Mouse (Mus musculus) T-helper 1 cell (primary cell): Measurements from ENCODE around the gene Slc26a8.

Source experiments
- in situ Hi-C: fragments of 300-600 bp; cut with MboI, MseI; formaldehyde crosslinking; loops from one replicate; pipeline ENCODE4 v1.15.1; 2025; ENCODE audit warnings: high pct_unique_total_duplicates

The Slc26a8 gene

DNA sequence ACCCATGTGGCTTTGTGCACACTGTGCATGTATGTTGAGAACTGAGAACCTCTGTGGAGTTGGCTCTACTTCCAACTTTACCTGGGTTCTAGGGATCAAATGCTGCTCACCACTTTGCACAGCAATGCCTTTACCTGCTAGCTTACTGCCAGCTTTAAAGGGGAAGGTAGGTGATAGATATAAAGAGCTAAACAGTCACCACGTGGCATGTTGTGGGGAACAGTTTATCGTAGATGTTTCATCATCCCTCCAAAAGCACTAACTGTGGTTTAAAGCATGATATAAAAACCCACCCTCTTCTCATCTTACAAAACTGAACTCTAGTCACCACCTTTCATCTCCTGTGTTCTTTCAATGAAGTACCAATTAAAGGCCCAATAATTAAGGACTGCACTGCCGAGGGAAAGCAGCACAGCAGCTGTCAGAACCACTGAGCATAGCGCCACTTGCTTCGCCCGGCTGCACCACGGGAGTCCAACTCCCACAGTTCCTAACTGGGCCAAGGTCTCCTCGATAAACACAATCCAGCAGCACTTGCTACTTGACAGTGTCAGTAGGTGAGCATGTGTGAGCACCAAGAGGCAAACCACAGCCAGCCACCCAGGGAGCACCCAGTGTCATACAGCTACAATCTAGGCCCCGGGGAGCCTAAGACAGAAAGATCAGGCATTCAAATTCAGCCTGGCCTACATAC, 88.3 kb downstream of the Slc26a8 start:
- in situ Hi-C loops: no loop called here

DNA sequence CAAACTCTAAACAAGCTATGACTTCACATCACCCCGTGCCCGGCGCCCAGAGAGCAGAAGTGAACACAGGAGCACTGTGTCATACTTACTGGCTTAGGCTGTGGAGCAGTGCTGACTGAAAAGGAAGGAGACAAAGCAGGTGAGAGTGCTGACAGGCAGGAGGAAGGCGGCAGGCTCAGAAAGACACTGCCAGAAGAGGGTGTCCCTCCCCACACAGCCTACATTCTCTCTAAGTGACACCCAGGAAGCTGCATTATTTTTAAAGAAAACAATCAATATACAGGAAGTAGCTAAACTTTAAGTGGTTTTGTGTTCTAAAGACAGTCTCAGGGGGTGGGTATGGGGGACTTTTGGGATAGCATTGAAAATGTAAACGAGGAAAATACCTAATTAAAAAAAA, 89.3 kb downstream of the Slc26a8 start:
- in situ Hi-C loops: no loop called here

DNA sequence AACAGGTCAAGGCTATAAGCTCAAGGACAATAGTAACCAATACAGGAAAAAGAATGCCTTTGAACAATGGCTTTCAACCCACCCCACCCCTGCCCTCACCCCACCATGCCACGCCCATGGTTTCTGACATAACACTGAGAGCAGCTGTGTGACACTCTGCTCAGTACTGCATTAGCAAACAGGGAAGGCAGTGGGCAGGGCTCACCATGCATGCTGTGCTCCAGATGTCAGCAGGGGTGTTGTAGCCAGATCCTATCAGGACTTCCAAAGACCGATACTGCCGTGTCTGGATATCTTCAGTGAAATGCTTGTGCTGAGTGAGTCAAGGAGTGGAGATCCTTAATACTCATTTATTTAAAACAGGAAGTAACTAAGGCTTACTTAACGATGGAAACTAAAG, 96.1 kb downstream of the Slc26a8 start:
- in situ Hi-C loops: loop anchor here (5.0 kb wide), 1 partner anchor 53 kb away; no protein-coding TSS in a partner anchor

DNA sequence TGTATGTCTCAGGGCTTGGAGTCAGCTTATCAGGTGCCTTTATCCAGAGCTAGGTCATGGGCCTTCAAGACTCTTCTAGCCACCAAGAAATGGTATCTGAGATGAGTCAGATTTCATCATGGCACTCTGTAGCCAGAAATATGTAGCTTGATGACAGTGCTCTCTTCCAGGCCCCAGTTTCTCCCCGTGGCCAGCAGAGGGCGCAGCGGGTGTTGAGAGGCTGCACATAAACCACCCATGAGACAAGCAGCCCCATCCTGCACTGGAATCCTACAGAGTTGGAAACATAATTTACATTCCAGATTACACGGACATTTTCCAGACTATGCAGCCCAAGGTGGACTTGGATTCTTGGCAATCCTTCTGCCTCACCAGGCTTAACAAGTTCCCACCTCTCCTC, 97.0 kb downstream of the Slc26a8 start:
- in situ Hi-C loops: loop anchor here (5.0 kb wide), 1 partner anchor 54 kb away; no protein-coding TSS in a partner anchor

DNA sequence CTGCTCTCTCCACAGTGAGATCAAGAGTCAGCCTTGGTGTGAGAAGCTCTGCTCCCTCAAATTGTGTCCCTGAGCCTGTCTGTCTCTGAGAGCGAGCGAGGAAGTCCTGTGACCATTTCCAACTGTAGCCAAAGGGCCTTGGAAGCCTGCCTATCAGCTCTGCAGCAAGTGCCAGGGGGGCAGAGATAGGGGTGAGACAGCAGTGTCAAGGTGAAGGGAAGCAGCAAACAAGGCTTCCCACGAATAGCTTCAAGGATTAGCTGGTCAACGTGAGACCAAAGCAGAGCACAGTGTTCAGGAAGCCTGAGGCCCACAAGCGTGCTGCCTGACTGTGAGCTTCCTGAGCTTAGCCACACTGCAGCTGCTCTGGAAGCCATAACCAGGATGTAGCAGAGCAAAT, 98.6 kb downstream of the Slc26a8 start:
- in situ Hi-C loops: loop anchor here (5.0 kb wide), 1 partner anchor 56 kb away; no protein-coding TSS in a partner anchor

DNA sequence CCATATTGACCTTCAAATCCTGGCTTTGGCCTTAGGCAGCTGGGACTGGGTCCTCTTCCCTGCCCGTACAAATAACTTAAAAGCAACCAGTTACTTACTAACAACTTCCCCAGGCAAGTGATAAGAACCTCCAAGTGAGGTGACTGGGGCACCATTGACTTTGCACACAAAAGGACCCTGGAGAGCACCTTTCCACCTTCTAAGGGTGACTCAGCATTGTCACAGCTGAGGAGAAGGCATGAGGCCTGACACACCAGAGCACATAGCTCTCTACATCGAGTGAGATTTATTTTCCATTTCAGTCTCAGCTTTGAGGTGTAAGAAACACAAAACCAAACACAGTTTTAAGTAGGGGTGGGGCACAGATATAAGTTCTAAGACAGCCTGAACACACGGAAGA, 99.4 kb downstream of the Slc26a8 start:
- in situ Hi-C loops: loop anchor here (5.0 kb wide), 1 partner anchor 57 kb away; no protein-coding TSS in a partner anchor

DNA sequence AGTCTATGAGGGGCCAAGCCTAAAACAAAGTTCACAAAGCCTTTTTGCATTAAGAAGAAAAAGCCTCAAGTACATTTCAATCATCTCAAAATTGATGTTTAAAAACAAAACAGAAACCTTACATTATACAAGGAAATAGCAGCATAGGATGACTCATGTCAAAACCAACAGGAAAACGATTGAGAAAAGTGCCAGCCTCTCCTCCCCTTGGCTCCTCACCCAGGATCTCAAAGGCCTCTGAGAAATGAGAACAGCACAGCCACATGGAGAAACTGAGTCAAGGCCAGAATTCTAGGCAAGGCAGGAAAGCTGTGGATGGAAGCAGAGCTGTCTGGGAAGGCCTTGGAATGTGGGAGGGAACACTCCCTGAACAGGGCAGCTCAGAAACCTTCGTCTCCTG, 101.4 kb downstream of the Slc26a8 start:
- in situ Hi-C loops: no loop called here
